Comparison of ENCODE assay signal across 8 mouse cellular contexts in the genomic region with DNA sequence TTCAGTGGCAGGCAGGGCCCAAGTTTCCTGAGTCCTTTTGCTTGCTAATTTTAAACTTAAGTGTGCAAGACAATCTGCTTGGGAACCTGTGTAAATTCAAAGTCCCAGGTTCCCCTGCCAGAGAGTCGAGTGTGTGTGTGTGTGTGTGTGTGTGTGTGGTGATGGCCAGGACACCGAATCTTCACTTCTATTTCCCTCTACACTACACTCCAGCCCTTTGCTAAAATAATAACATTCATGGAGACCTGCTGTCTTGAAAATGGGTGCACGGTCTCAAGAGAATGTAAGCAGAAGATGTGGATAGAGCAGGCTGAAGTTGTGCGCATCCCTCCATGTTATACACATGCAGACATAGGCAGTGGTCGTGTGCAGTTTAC. TPM values are rescaled to one million over a fixed set of nuclear protein-coding genes. Genes with fewer than 3 reads are reported as not detected.
DNase-seq lines count a peak whose midpoint lies in the region; TF ChIP-seq lines count a peak whose summit lies in the region.

No protein-coding gene starts in this region.

- H3K36me3 ChIP-seq in testis, adult 2 months (ENCODE audit: control insufficient read depth, insufficient read depth, low read length) = no peaks in the 10 kb centered on the region
- H3K36me3 ChIP-seq in limb, embryonic 10.5 days = peaks cover 8% of the 10 kb centered on the region

- DNase-seq in cerebellum, adult 2 months = no peak
- no peak for DNase-seq in cerebellum, adult 18-20 months
- no peak for DNase-seq in testis, postnatal 10 days (ENCODE audit: low spot score)
- DNase-seq in limb, embryonic 10.5 days (ENCODE audit: low spot score) = no peak
- no peak for DNase-seq in layer of hippocampus, adult 11-12 months (ENCODE audit: low spot score)
- no peak for DNase-seq in layer of hippocampus, adult 9-11 months

- TF ChIP-seq POLR2A in cerebellum, adult 2 months (IDR thresholded peaks at IDR 0.05; ENCODE audit: borderline replicate concordance, insufficient read depth, low read length) = no peak
- TF ChIP-seq POLR2A in testis, adult 2 months (IDR thresholded peaks at IDR 0.05; ENCODE audit: control insufficient read depth, low read depth, low read length) = no peak
- TF ChIP-seq POLR2A in olfactory bulb, adult 2 months (IDR thresholded peaks at IDR 0.05; ENCODE audit: insufficient read depth, low read depth, low read length) = no peak

- TF ChIP-seq CTCF in cerebellum, adult 2 months (IDR thresholded peaks at IDR 0.05; ENCODE audit: borderline replicate concordance, insufficient read depth, low read depth, low read length) = no peak
- no peak for TF ChIP-seq CTCF in testis, adult 2 months (IDR thresholded peaks at IDR 0.05; ENCODE audit: control insufficient read depth, insufficient read depth, insufficient replicate concordance, low read depth, low read length)
- no peak for TF ChIP-seq CTCF in olfactory bulb, adult 2 months (IDR thresholded peaks at IDR 0.05; ENCODE audit: insufficient read depth, low read depth, low read length)

- no peaks in the 10 kb centered on the region for H3K9me3 ChIP-seq in limb, embryonic 10.5 days (replicated peaks)

- 11% methylated on average over 5 of the region's 5 CpGs for WGBS in cerebellum, adult 2 months
- 53% methylated on average over 5 of the region's 5 CpGs for WGBS in limb, embryonic 10.5 days
- WGBS in olfactory bulb, adult 2 months = 11% methylated on average over 5 of the region's 5 CpGs

- no peak overlapping the region for H3K27ac ChIP-seq in cerebellum, adult 2 months (ENCODE audit: insufficient read depth, low read length)
- H3K27ac ChIP-seq in testis, adult 2 months (ENCODE audit: control insufficient read depth, insufficient read depth, low read depth, low read length) = peak overlapping the region; percentile 83
- peak overlapping the region; percentile 97 for H3K27ac ChIP-seq in limb, embryonic 10.5 days
- H3K27ac ChIP-seq in olfactory bulb, adult 2 months (ENCODE audit: insufficient read depth, low read depth, low read length) = no peak overlapping the region; the same call in 1 of the 2 replicates

- H3K4me1 ChIP-seq in cerebellum, adult 2 months (ENCODE audit: control insufficient read depth, insufficient read depth, low read length) = peaks cover 7% of the 10 kb centered on the region; the same call in 1 of the 2 replicates
- H3K4me1 ChIP-seq in testis, adult 2 months (ENCODE audit: control insufficient read depth, insufficient read depth, low read length) = peaks cover 8% of the 10 kb centered on the region
- peaks cover 20% of the 10 kb centered on the region for H3K4me1 ChIP-seq in limb, embryonic 10.5 days
- H3K4me1 ChIP-seq in olfactory bulb, adult 2 months (ENCODE audit: control insufficient read depth, insufficient read depth, low read length) = peaks cover 4% of the 10 kb centered on the region

- no peaks in the 10 kb centered on the region for H3K27me3 ChIP-seq in cerebellum, adult 2 months (ENCODE audit: control insufficient read depth, insufficient read depth, low read length)
- no peaks in the 10 kb centered on the region for H3K27me3 ChIP-seq in testis, adult 2 months (ENCODE audit: control insufficient read depth, insufficient read depth, low read length)
- H3K27me3 ChIP-seq in limb, embryonic 10.5 days (ENCODE audit: low read depth, poor library complexity, severe bottlenecking) = no peaks in the 10 kb centered on the region

- H3K4me3 ChIP-seq in cerebellum, adult 2 months (replicated peaks; ENCODE audit: insufficient read depth, low read depth, low read length) = peak overlapping the region; percentile 84
- peak overlapping the region; percentile 85 for H3K4me3 ChIP-seq in testis, adult 2 months (ENCODE audit: control insufficient read depth, low read depth, low read length)
- H3K4me3 ChIP-seq in limb, embryonic 10.5 days = peak overlapping the region; percentile 79
- peak overlapping the region; percentile 70 for H3K4me3 ChIP-seq in olfactory bulb, adult 2 months (ENCODE audit: insufficient read depth, low read depth, low read length)

RNA-seq across cellular contexts. Expression of gene Bphl, which starts 0.6 kb away (rescaled TPM):
- polyA plus RNA-seq in cerebellum, adult 2 months (2012; rRNA removed) = 70.8 and 75.3 TPM in 2 replicates
- 12.3 and 13.1 TPM in 2 replicates for polyA plus RNA-seq in testis, adult 2 months (2012; rRNA removed)
- polyA plus RNA-seq in limb, embryonic 10.5 days (2016; fragmentation: Nextera tagmentation; extraction: Ambion mirVana) = 30.6 and 33.6 TPM in 2 replicates
- polyA plus RNA-seq in olfactory bulb, adult 2 months (2012; ENCODE audit: insufficient read depth, insufficient read length, low replicate concordance, missing spikeins) = not detected in 2 replicates

RNA-seq across cellular contexts. Expression of gene Serpinb6a, which starts 35.5 kb away (rescaled TPM):
- 47.2 and 49.6 TPM in 2 replicates for polyA plus RNA-seq in cerebellum, adult 2 months (2012; rRNA removed)
- polyA plus RNA-seq in testis, adult 2 months (2012; rRNA removed) = 126 and 136 TPM in 2 replicates
- 26.4 and 35.7 TPM in 2 replicates for polyA plus RNA-seq in limb, embryonic 10.5 days (2016; fragmentation: Nextera tagmentation; extraction: Ambion mirVana)
- not detected in 2 replicates for polyA plus RNA-seq in olfactory bulb, adult 2 months (2012; ENCODE audit: insufficient read depth, insufficient read length, low replicate concordance, missing spikeins)

RNA-seq across cellular contexts. Expression of gene Ripk1, which starts 35.9 kb away (rescaled TPM):
- 3.4 and 3.8 TPM in 2 replicates for polyA plus RNA-seq in cerebellum, adult 2 months (2012; rRNA removed)
- polyA plus RNA-seq in testis, adult 2 months (2012; rRNA removed) = 2.2 and 2.6 TPM in 2 replicates
- 9.0 and 9.7 TPM in 2 replicates for polyA plus RNA-seq in limb, embryonic 10.5 days (2016; fragmentation: Nextera tagmentation; extraction: Ambion mirVana)
- not detected in 2 replicates for polyA plus RNA-seq in olfactory bulb, adult 2 months (2012; ENCODE audit: insufficient read depth, insufficient read length, low replicate concordance, missing spikeins)

RNA-seq across cellular contexts. Expression of gene Tubb2a, which starts 39.8 kb away (rescaled TPM):
- polyA plus RNA-seq in cerebellum, adult 2 months (2012; rRNA removed) = 850 and 867 TPM in 2 replicates
- 36.0 and 49.5 TPM in 2 replicates for polyA plus RNA-seq in testis, adult 2 months (2012; rRNA removed)
- 44.3 and 44.7 TPM in 2 replicates for polyA plus RNA-seq in limb, embryonic 10.5 days (2016; fragmentation: Nextera tagmentation; extraction: Ambion mirVana)
- not detected in 2 replicates for polyA plus RNA-seq in olfactory bulb, adult 2 months (2012; ENCODE audit: insufficient read depth, insufficient read length, low replicate concordance, missing spikeins)

Comparison
In these comparisons a context has a peak if more than half of its experiments do, and no peak if none do; other contexts are left out.
1. H3K27ac ChIP-seq: peak in testis, adult 2 months (single experiment) and limb, embryonic 10.5 days (single experiment); none in cerebellum, adult 2 months (single experiment) and olfactory bulb, adult 2 months (single experiment).
2. Peak in every context shown above with its lines, with median percentiles within 50 percentile points of each other: H3K4me3 ChIP-seq.